Mouse (Mus musculus) thymus, postnatal 4 days (tissue): ENCODE measurements around the gene Enoph1.

Experiments
- DNase-seq: peaks from one replicate; pipeline ENCODE4 v3.0.0; 2021

Enoph1 gene

DNA sequence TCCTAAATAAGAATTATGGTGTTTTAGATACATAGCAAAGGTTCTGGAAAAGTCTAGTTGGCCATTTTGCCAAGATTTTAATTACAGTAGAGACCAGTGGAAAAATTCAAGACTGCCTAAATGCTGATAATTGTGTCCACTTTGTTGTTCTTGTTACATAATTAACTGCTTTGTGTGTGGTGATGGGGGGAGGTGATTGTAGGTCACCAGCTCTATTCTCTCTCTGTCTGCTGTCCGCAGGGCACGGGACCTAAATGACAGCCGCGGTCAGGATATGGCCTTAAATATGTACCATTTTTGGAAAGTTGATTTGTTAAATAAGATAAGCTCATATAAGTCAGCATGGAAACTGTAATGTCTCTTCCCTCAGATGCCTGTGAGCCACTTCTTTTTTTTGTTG is 1.5 kb downstream of the Enoph1 start:
- no peak for DNase-seq

DNA sequence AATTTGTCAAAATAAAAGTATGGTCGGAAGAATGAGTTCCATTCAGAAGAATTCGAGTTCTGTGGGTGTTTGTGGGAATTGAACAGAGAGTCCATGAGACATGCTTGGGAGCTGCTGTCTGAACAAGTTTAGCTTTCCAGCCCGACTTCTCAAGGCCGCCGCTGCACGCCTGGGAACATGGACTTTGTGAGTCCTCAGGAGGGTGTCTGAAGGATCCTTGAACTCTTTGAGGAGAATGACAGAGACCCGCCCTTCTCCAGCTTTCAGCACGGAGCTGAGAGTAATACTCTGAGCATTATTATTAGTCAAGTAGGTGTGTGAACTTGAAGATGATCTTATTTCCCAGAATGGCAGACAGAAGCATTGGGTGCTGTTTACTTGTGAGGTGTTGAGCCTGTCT is 2.7 kb downstream of the Enoph1 start:
- no peak for DNase-seq

DNA sequence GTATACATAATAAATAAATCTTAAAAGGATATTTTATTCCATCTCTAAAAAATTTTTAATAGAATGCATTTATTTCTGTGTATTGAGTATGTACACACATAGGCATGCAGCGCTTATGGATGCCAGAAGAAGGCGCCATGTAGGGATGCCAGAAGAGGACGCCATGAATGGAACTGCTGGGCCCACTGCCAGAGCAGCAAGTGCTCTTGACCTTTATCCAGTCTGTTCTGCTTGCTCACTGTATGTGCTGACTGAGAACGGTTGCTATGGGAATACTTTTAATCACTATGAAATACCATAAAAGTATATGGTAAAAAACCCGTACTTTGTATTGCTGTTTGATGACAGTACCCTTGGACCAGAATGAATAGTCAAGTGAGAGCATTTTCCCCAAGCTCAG is 3.6 kb downstream of the Enoph1 start:
- no peak for DNase-seq

DNA sequence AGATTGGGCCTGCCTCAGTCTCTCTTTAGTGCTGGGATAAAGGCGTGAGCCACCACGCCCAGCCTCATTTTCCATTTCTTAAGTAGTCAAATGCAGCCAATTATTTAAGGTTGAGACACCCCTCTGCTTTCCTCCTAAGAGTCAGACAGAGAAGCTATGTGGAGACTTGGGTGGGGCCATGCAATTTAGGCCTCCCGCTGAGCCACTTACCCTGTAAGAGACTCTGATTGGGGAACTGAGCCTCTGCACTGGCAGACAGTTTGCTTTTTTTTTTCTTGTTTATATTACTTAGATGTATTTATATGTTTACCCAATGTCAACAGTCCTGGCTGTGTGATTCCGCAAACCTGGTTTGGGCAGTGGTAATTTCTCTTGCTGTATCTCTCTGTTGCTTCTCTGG is 4.2 kb downstream of the Enoph1 start:
- DNase-seq: no peak

DNA sequence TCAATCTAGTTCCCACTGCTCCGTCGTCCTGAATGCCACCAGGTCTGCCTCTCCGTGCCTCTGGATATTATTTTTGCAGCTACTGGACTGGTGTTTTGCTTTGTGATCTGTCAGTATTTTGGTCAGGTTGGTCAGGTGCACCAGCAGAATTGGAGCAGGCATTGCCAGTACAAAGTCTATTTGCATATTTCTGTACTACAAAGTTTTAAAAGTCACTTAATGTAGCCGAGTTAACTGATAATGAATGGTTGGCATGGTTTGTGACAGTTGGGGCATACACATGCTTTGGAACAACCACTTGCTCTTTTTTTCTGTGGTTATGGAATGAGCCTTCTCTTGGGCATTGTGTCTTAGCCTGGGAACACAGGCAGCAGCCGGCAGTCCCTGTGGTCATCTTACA is 4.8 kb downstream of the Enoph1 start:
- no peak for DNase-seq

DNA sequence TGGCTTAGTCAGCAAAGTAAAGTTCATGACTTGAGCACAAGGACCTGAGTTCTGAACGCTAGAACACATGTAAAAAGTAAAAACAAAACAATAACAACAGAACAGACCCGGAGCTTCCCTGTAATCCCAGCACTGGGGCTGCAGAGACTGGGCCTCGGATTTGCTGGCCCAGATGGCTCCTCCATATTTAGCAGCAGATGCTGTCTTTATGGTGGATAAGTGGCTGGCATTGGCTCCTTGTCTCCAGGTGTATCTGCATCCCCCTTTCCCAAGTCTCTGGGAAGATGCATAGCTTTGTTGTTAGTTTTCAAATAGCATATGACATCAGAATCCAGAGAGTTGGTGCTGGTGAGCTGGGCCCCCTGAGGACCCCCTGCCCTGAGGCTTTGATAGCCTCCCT is 6.3 kb downstream of the Enoph1 start:
- DNase-seq: no peak

DNA sequence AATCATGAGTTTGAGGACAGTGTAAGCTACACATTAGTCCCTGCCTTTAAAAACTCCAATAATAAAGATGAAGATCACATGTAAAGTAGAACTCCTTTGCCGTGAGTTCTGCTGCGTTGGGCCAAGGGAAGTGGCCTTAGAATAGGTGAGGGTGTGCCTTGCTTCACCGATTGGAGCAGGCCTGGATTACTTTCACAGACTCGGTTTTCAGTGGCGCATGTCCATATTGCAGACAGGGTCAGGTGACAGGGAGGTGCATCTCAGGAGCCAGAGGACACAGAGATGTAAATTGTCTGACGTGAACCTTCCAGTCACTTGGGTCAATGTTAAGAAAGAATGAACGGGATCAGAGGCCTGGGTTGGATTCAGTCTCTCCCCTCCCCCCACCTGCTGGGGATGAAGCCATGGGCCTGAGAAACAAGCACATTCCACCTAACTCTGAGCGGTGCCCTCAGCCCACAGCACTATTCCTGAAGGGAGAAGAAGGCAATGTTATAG is 7.4 kb downstream of the Enoph1 start:
- DNase-seq: no peak

DNA sequence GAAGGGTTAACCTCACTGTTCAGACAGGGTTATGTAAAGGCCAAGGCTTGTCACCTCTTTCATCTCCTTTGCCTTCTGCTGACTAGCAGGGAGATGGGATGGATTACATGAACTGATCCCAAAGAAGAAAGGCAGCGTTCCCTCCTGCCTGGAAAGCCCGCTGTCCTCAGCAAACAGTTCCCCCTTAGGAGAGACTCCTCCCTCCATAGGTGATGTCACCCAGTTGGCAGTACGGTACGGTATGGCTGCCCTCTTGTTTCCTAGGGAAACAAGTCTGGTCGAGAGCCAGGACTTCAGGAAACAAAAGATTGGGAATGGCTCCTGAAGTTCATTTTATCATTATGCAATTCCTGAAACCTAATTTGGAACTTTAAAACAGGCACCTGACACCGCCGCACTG is 8.1 kb downstream of the Enoph1 start:
- no peak for DNase-seq

DNA sequence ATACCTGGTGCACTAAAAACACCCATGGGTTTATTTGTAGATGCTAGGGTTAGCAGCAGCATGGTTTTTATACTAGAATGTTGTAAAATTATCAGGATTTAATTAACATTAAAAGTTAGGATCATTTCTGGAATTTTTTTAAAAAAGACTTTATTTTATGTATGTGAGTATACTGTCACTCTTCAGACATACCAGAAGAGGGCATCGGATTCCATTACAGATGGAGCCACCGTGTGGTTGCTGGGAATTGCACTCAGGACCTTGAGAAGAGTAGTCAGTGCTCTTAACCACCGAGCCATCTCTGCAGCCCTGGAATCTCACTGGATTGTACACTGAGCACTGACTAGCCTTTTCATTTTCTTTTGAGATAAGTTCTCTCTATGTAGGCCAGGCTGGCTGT is 10.1 kb downstream of the Enoph1 start:
- DNase-seq: no peak

DNA sequence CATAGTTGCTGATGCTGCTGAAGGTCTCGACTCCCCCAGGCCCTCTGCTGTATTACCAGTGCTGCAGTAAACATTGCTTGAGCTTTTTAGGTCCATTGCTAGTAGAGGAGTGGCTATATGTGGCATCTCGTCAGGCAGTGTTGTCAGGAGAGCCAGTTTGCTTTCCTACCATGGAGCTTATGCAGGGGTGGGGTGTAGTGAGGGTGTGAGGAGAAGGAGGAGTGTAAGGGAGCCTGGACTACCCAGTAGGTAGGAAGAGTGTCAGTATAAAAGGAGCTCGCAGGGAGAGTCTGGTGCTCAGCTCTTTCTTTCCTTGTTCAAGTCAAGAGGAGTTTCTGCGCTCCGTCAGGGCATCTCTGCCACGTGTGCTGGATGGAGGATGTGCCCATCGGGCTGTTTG is 12.9 kb downstream of the Enoph1 start:
- DNase-seq: no peak

DNA sequence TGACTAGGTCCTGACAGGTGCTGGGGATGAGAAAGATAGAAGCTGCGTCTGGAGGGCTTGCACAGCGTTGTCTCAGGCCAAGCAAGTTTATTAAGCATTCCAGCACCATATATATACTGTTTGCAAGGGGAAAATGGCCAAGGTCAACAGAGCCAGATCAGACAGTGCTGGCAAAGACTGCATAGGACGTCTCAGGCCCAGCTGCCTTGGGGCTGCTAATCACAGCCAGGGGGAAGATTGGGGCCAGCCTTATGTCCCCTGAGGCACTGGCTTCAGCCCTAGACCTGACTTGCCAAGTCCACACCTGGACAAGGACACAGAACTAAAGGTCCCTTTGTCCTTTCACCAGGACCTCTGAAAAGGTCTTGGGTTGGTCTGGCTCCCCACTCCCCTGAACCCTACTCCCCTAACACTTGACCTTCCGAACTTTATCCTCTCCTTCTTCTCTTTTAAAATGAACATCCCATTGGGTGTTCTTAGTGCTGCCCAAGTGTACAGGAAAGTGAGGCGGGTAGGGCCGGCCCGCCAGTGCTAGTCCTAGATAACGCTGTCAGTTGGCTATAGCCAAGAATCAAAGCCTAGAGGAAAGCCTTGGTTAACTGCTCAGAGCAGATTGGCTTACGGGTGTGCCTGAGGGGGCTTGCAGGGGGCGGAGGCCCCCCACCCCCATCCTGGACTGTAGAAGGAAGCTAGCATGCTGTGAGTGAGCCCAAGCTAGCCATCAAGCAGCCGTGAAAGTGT is 15.2 kb downstream of the Enoph1 start:
- DNase-seq: no peak

DNA sequence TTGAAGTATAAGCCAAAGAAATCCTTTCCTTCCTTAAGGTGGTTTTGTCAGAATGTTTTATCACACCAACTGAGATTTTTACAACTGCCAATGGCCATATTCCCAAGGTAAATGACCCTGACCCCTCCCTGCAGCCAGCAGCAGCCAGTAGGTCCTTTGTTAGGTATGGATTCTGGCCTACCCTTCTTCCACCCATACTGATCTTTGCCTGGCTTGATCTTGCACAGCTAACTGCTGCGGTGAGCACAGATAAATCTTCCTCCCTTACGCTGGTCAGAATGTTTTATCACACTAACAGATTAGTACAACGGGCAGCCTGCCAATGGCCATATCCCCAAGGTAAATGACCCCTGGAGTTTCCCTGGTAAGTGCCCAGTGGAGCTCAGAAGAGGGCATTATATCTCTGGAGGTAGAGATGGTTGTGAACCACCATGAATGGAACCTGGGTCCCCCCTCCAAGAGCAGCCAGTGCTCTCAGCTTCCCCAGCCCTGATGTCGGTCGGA is 16.1 kb downstream of the Enoph1 start:
- no peak for DNase-seq

DNA sequence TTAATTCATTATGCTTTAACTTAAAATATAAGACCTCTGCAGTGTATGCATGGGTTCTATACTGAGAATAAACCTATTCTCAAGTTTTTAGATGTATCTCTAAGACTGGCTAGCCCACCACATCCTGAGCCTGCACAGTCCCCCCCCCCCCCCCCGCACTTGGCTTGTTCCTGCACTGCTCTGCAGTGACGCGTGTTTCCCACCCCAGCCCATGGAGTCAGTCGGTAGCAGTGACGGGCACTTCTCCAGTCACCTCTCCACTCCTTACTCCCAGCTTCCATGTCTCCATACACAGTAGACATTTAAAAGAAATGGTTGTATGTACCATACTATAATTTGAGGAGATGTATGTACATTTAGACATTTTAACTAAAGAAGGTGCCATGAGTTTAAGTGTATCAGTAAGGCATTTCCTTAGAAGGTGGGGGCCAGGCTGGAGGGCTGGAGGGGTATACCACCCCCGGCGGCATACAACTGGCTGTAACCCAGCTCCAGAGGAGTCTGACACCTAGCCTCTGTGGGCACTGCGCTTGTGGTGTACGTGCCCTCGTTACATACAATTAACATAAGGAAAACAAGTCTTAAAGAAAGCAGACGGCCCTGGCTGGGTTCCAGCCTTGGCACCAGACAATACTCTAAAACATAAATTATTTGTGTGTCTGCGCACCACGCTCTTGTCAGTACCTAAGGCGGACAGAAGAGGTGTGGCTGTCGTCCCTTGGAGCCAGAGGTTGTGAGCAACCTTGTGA is 17.9 kb downstream of the Enoph1 start:
- no peak for DNase-seq

DNA sequence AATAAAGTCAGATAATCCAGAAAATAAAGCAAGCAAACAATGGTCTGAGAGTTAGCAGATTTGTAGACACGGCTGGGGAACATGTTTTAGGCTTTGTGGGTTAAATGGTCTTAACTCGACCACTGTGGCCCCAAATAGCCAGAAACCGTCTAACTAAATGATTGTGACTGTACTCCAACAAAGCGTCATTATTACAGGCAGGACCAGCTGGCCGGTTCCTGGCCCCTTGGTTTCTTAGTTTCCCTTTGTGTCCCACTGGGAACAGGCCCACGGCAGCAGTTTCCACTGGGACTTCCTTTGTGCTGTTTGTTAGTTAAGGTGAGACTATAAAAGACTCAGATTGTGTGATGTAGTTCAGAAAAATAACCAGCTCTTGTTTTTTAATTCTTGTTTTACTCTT is 18.9 kb downstream of the Enoph1 start:
- no peak for DNase-seq

DNA sequence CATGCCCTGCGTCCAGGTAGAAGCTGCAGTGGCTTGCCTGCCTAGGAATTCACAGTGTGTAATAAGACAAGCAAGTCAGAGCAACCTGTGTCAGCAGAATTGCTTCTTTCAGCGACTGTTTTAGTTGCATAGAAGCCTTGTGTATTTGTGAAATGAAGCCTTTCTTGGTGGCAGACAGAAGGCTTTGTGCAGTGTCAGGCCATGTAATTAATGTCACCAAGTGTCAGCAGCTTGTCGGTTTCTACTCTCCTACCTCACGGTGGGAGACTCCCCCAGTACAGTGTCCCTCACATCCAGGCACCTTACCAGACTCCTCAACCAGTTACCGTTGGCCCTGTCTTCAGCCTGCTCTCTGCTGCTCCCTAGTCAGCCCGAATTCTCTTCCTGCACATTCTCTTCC is 19.5 kb downstream of the Enoph1 start:
- no peak for DNase-seq

DNA sequence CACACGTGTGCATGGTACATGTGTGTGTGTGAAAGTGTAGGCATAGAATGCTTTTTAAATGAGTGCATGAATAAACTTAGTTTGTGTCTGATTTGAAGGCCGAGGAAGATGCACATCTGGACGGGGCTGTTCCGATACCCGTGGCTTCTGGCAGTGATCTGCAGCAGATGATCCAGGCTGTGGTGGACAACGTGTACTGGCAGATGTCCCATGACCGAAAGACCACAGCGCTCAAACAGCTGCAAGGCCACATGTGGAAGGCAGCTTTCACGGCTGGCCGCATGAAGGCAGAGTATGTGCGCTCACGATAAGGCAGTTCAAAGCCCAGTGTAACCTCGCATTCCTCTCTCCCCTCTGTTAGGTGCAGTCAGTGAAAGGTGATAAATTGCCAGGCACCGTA is 21.1 kb downstream of the Enoph1 start:
- DNase-seq: no peak

DNA sequence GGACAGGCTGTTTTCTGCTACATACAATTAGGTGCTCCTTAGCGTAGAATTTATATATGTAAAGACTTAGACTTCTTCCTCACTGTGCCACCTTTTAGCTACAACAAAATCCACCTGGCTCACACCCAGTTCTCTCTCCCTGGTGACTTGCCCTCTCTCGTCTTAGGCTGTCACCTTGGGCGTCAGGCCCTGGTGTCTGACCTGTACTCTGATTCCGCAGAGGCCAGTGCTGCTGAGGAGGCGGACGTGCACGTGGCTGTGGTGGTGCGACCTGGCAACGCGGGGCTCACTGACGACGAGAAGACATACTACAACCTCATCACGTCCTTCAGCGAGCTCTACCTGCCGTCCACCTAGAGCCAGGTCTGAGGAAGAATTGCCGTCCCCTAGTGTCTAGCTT is 27.8 kb downstream of the Enoph1 start:
- DNase-seq: no peak

DNA sequence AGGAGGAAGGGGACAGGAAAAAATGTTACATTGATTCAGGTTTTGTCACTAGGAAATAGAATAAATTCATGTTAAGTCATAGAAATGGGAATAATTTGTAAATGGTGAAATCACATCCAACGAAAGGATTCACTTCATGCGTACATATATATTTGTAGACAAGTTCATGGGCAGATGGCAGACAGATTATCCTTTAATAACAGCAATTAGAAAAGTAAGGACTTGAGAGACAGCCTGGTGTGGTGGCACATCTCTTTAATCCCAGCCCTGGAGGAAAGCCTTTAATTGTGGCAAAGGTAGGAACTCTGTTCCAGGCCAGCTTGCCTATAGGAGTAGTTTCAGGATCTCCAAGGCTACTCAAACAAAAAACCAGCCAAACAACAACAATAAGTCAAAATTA is 29.7 kb downstream of the Enoph1 start:
- DNase-seq: no peak

DNA sequence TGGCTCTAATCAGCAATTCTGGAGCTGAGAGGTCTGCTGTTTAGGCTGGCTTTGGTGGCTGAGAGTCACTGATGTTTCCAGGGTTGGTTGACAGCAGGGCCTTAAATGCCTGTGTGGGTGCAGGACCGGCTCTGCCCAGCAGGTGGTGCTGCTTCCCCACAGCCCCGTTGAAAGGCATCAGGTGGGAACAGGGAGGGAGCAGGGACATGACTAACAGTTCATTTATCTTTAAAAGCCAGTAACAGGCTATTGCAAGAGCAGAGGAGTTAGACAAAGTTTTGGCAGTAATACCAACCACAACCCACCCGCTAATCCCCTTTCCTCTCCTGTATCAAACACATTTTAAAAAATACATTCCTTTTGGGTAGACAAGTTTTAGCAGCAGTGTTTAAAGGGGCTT is 30.5 kb downstream of the Enoph1 start:
- DNase-seq: peak; percentile 90

DNA sequence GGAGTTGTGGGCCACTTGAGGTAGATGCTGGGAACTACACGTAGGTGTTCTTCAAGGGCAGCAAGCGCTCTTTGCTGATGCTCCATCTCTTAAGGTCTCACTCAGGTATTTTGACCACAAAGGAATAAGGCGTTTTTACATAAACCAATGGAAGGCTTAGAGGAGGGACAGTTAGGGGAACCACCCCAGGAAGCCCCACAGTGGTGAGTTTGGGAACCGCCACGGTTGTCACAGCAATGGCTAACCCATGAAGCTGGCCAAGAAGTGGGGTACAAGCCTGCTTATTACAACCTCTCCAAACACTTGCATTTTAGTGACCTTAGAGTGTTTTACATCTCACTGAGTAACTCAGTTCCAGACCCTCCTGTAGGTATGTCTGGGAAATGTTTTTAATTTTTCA is 31.8 kb downstream of the Enoph1 start:
- peak; percentile 55 for DNase-seq

DNA sequence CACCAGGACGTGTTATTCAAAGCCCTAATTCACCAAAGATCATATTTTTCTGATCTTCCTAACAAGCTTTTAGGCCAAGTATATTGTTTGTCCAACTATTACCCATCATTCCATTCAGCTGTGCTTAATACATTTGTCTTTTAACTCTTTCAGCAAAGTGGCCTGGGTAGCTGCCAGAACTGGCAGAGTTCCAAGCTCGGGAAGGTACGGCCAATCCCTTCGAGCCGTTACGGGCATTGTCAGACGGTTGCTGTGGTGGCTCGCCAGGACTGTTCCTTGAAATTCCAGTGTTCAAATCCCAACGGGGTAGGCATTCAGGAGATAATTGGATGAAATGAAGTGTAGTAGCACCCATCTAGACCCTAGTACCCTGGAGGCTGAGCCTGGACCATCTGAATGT is 32.8 kb downstream of the Enoph1 start:
- DNase-seq: no peak

DNA sequence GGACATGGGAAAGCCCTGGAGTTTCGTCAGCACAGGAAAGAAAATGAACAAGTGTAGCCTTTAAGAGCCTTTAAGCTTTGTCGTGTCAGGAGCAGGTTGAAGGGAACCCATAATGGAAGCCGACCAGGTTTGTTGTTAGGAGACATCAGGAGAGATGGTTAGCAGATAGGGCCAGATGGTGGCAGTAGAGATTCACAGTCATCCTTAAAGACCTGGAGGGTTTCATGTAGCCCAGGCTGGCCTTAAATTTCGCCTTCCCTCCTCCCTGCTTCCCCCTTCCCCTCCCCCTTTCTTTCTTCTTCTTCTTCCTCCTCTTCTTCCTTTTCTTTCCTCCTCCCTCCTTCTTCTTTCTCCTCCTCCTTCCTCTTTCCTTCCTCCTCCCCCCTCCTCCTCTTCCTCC is 34.8 kb downstream of the Enoph1 start:
- DNase-seq: peak; percentile 26

DNA sequence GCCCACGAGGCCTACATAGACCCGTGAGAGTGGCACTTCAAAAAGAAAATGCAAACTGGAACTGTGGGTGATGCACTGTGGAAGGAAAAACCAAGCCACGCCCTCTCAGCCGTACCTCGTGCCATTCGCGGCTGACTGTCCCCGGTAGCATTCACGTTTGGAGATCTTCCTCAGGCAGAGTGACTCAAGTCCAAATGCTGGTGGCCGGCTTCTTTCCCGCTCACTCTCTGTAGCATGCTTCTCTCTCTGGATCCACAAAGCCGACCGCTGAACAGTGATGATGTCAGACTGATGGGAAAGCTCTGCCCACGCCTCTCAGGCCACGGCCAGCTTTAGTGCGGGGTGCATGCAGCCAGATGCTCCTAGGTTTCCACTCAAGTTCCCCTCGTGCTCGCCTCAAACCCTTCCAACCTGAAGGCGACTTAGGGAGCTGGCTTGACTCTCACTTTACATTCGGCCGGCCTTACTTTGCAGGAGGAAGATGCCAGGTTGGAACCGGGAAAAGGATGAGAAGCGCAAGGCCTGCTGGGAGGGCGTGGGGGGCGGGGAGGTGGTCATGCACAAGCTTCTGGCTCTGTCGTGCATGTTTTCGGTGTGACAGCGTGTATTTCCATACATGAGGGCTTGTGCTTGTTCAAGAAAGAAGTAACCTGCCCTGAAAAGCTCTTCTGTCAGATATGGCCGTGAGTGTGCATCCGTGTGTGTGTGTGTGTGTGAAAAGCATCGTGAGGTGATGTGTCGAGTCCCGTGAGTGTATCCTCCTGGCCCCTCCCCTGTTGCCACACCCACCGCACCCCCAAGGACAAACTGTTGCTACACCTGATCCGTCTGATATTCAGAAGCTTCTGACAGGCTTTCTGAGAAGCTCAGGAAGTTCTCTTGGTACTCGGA is 39.5 kb downstream of the Enoph1 start:
- DNase-seq: peak; percentile 40

DNA sequence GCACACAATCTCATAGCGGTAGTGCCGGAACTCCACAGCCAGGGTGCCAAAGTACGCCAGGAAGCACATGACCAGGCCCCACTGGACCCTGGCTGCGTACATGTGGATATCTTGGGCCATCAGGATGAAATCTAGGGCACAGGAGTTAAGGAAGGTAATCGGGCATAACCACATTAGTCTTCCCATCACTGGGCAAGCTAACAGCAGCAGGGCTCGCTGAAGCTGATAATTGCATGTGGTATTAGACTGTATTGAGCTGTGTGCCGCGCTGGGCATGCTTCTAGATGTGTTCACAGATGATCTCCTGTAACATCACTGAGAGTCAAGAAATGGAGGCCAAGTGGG is 40.1 kb downstream of the Enoph1 start:
- DNase-seq: no peak
